Mouse (Mus musculus) kidney, adult 10 weeks (tissue): Measurements from ENCODE around the gene 1700029F12Rik. TPM values are rescaled to one million over a fixed set of nuclear protein-coding genes. Genes with fewer than 3 reads are reported as not detected.

Source experiments
- polyA plus RNA-seq: library from polyadenylated mRNA; stranded (reverse); fragments of 350-450 nt; fragmentation: Illumina TruSeq; extraction: RNeasy Lipid Tissue Mini Kit (QIAGEN cat#74804); gene quantifications from one replicate; pipeline ENCODE4 v1.2.3, GENCODE M21; 2014; ENCODE audit warnings: low read depth, low replicate concordance

1700029F12Rik gene
- polyA plus RNA-seq = not detected

GRCm38 (mm10) chr13:97034262-97034661, at the start of gene 1700029F12Rik:
TSS of gene 1700029F12Rik (minus strand) at chr13:97034362.

GRCm38 (mm10) chr13:97066649-97067550, 32.7 kb upstream of the 1700029F12Rik start, which contains the start of gene Fam169a:
TSS of gene Fam169a (plus strand) at chr13:97067286.

Other genes with a start within 250 kb of the 1700029F12Rik start
- 4.8 TPM for gene Gcnt4, start 109.7 kb downstream of the 1700029F12Rik start, polyA plus RNA-seq
- 1.8 TPM for gene Fam169a, start 32.9 kb upstream of the 1700029F12Rik start, polyA plus RNA-seq
- 2.6 TPM for gene Gm6169, start 64.9 kb upstream of the 1700029F12Rik start, polyA plus RNA-seq
- gene Gfm2, start 103.6 kb upstream of the 1700029F12Rik start, polyA plus RNA-seq = 118 TPM
- gene Nsa2, start 103.6 kb upstream of the 1700029F12Rik start, polyA plus RNA-seq = 163 TPM
- gene Hexb, start 164.0 kb upstream of the 1700029F12Rik start, polyA plus RNA-seq = 315 TPM
- 4.4 TPM for gene Enc1, start 206.7 kb upstream of the 1700029F12Rik start, polyA plus RNA-seq